Mouse (Mus musculus) frontal cortex, postnatal 14 days (tissue): Measurements from ENCODE around the gene Fam19a4.
A peak's percentile ranks its signal among the peaks of the same experiment; 100 is the strongest.

Source experiments
- DNase-seq, 2 experiments: peaks; one replicate each; pipeline ENCODE4 v3.0.0; 2022; ENCODE audit warnings: low spot score in 2 of 2

The Fam19a4 gene

GRCm38 (mm10) chr6:97060074-97060681 is at the start of gene Fam19a4:
Gene Fam19a4 (minus strand): TSS chr6:97060413.
- peak in 1 of 2 experiments; percentile 5 for DNase-seq

GRCm38 (mm10) chr6:97106777-97107176 is 46.6 kb upstream of the Fam19a4 start:
- no peak for DNase-seq

- DNase-seq = no peak
These were observed 45.9 kb upstream of the Fam19a4 start for GRCm38 (mm10) chr6:97106106-97106505.

- DNase-seq = no peak
These were observed 44.1 kb upstream of the Fam19a4 start for GRCm38 (mm10) chr6:97104264-97104852.

GRCm38 (mm10) chr6:97101958-97102702 is 41.9 kb upstream of the Fam19a4 start:
- DNase-seq = no peak

- no peak for DNase-seq
These were observed 41.2 kb upstream of the Fam19a4 start for GRCm38 (mm10) chr6:97101190-97101957.

DNA sequence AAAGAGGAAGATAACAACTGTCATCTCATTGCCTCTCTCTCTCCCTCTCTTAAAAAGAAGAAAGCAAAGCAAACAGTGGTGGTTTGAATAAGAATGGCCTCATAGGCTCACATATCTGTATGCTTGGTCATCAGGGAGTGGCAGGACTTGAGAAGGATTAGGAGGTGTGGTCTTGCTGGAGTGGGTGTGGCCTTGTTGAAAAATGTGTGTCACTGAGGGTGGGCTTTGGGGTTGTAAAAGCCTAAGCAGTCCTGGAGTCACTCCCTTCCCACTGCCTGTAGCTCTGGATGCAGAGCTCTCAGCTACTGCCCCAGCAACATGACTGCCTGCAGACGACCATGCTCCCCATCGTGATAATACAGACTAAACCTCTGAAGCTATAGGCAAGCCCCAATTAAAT is 22.1 kb upstream of the Fam19a4 start:
- no peak for DNase-seq

- no peak for DNase-seq
These were observed 19.8 kb upstream of the Fam19a4 start for GRCm38 (mm10) chr6:97080016-97080415.

DNA sequence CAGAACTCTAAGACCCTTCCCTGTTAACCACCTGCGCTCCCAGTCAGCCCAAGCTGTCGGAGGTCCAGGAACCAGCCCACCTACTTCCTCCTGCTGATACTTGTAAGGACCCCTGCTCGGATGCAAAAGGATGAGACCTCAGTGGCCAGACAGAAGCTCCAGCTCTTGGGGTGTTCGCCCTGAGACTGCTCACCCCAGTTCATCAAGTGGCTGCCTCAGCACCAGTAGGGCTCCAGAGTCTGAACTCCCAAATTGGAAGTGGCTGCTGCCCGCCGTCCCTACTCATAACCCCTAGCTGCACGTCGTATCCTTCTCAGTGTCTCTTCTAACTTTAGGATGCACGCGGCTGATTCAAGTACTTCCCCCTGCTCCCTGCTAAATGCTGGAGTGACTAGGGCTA is 614 bp downstream of the Fam19a4 start:
- DNase-seq = no peak

DNA sequence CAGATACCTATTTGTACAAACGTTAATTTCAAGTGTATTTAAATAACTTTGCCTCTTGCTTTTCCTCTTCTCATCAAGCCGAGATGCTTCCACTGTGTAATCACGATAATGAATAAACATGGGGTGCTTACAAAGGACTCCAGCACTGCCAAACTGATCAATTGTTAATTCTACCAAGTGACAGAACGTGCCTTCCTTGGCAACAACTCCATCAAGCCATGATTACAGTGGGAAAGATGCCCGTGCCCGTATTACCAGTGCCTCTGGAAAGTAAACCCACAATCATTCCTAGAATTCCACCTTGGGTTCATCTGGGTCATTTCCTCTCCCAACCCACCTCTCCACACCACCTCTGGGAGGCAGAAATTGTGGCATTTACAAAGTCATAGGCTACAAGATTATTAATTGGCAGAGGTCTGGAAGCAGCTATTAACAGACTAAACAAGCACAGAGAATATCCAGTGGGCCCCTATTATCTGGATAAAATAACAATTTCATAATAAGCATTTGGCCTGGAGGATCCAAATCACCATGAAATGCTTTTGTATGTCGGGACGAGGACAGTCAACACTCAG is 7.9 kb downstream of the Fam19a4 start:
- no peak for DNase-seq

DNA sequence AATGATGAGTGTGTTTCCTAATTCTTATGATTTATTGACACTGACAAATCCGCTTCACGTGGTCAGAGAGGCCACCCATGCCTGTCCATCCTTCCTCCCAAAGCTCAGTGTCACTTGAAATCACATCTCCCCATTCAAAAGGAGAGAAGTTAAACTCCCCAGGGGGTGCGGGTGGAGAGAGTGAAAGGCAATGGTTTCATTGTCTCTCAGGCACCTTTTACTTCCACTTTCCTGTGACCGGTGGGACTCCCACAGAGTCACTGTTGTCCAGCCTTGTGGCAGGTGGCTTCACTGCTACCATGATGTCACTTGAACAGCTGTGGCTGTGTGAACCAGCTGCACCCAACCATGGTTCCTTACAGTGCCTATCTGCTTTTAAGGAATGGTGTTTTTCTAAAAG is 11.8 kb downstream of the Fam19a4 start:
- DNase-seq = no peak

- no peak for DNase-seq
These were observed 13.7 kb downstream of the Fam19a4 start for GRCm38 (mm10) chr6:97046541-97046940.

DNA sequence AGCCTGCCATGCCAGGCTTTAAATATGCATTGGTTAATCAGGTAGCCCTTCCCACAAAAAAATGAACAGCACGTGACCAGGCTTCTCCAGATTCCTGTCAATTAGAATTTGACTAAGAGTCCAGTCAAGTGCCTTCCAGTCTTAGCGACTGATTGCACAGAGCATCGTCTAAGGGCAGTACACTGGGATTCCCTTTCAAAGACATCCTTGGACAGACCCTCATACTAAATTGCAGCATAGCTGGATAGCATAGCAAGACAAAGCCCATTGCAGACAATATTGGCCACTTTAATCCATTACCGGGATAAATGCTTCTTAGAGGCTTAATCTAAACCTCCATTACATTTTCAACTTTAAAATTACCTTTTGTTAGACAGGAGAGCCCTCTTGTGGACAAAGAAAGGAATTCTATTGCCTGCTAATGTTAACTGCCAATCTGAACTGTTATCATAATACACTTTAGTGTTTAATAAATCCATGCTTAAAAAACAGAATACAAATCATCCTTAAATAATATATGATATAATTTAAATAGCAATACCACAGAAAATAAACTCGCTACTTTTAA is 33.0 kb downstream of the Fam19a4 start:
- no peak for DNase-seq

DNA sequence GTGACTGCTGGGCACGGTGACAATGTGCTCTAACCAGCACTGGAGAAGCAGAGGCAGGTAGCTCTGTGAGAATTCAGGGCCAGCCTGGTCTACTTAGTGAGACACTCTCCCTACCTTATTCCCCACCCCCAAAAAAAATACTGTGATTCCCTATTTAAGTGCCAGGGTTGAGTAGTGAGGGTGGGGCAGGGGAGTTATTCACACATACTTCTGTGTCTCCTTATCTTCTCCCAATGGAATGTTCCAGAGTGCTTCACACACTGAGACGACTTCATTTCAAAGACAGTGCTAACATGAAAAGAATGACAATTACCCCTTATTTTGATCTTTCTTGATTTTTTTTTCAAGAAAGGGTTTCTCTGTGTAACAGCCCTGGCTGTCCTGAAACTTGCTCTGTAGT is 40.9 kb downstream of the Fam19a4 start:
- DNase-seq = no peak

- DNase-seq = no peak
These were observed 43.5 kb downstream of the Fam19a4 start for GRCm38 (mm10) chr6:97016711-97017110.

GRCm38 (mm10) chr6:97016018-97016417 is 44.2 kb downstream of the Fam19a4 start:
- no peak for DNase-seq

DNA sequence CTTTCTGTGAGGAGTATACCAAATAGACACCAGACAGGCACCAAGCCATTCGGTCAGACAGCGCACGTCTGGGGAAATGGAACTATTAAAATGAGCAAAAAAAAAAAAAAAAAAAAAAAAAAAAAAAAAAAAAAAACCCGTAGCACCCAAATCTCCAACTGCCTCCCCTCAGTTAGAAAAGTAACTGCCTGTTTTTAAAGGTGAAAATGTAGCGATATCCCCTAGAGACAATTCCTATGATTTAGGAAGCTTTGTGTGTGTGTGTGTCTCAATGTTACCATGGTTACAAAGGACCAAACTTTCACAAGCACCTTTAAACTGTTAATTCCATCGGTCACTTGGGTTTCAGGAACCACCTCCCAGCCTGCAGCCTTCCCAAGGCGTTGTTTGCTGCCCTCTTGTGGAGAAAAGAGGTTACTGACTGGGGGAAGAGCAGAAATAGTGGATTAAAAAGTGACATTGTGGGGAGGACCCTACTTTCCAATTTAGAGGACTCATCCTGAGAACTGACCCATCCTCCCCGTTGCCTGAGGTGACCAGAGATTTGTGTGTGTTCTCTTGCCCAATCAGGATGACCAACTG is 53.6 kb downstream of the Fam19a4 start:
- DNase-seq = peak in 1 of 2 experiments; percentile 50

DNA sequence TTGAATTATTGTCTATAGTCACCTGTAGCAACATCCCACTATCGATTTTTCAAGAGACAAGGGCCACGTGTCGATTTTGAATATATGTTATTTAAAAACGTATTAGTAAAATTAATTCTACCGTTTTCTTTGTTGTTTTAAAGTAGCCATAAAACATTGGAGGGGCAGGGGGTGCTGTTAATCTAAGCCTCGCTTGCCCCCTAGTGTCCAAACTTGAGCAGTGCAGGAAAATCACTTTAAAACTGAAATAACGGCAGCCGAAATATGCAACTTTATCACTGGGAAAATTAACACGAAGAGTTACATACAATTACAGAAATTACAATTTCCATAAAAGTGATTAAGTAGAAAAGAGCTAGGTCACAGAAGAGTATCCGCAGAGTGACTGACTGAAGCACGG is 55.2 kb downstream of the Fam19a4 start:
- DNase-seq = peak in 1 of 2 experiments; percentile 45

- DNase-seq = no peak
These were observed 64.6 kb downstream of the Fam19a4 start for GRCm38 (mm10) chr6:96995556-96996159.

- no peak for DNase-seq
These were observed 68.5 kb downstream of the Fam19a4 start for GRCm38 (mm10) chr6:96991741-96992140.

DNA sequence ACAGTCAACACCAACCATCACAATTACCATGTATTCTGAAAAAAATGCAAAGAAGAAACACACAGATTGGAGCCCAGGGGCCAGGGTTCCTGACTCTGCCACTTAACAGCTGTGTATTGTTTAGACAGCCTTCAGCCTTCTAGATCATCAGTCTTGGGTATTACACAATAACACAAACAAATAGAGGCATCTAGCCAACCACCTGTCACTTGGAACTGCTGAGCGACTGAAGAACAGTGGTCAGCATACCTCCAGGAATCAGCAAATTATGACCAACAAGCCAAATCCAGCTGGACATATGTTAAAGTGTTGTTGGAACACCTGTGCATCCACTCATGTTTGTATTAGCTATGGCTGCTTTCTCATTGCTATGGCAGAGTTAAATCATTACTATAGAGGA is 82.7 kb downstream of the Fam19a4 start:
- DNase-seq = no peak
